Mouse (Mus musculus): ENCODE results near the gene Lats1.

GRCm38 (mm10) chr10:7715056-7715455, 34.0 kb downstream of the Lats1 start:
- TF ChIP-seq CTCF (IDR thresholded peaks at IDR 0.05; ENCODE audit: extremely low read depth, insufficient read depth, insufficient read length, insufficient replicate concordance), result no peak
- no peak for TF ChIP-seq POLR2A (IDR thresholded peaks at IDR 0.05; ENCODE audit: low read depth, low read length)
